Mouse (Mus musculus) ES-E14 (cell line): ENCODE measurements around the gene Dennd1a.

ENCODE experiments used
- CHD2 ChIP-seq: IDR thresholded peaks from 2 replicates; pipeline ENCODE4 v1.6.1; 2014; ENCODE audit warnings: mild to moderate bottlenecking, low read depth, low read length, inconsistent platforms
- MAFK ChIP-seq: IDR thresholded peaks from 2 replicates; pipeline ENCODE4 v1.6.1; 2014; ENCODE audit warnings: mild to moderate bottlenecking, low read depth, low read length, inconsistent platforms; ENCODE audit not compliant: insufficient read depth
- ZC3H11A ChIP-seq: IDR thresholded peaks from 2 replicates; pipeline ENCODE4 v1.6.1; 2012; ENCODE audit warnings: low read depth, mild to moderate bottlenecking, inconsistent platforms, low read length, borderline replicate concordance
- ZNF384 ChIP-seq: IDR thresholded peaks from 2 replicates; pipeline ENCODE4 v1.6.1; 2012; ENCODE audit warnings: low read depth, low read length, inconsistent platforms

- TF ChIP-seq ZNF384 (no peak), MAFK (no peak), CHD2 (no peak), ZC3H11A (no peak)
Measured at GRCm38 (mm10) chr2:38039621-38040020, 247.6 kb downstream of the Dennd1a start.
